ENCODE assay signal across 17 mouse cellular contexts in genomic region chr12:108680861-108681260, GRCm38 (mm10). TPM values are rescaled to one million over a fixed set of nuclear protein-coding genes. Genes with fewer than 3 reads are reported as not detected.
"Had no signal": no experiment of that assay in that cellular context is flagged by ENCODE, and none has a peak within 500 bp of the region (broad histone marks: within the 10 kb centered on the region; RNA-seq: fewer than 3 reads in every experiment).

No protein-coding gene starts in this region.

- H3K4me1 ChIP-seq: lung, embryonic 15.5 days; midbrain, embryonic 13.5 days; midbrain, embryonic 15.5 days; neural tube, embryonic 12.5 days had no signal

- H3K27me3 ChIP-seq: lung, embryonic 15.5 days; midbrain, embryonic 13.5 days; midbrain, embryonic 15.5 days; neural tube, embryonic 12.5 days had no signal

- H3K4me3 ChIP-seq: lung, embryonic 15.5 days; megakaryocyte, embryonic 14.5 days; midbrain, embryonic 13.5 days; midbrain, embryonic 15.5 days; neural tube, embryonic 12.5 days had no signal

- H3K27ac ChIP-seq: lung, embryonic 15.5 days; macrophage; midbrain, embryonic 13.5 days; midbrain, embryonic 15.5 days; neural tube, embryonic 12.5 days had no signal

- DNase-seq: lung, adult 2 months; lung, postnatal 14 days; lung, postnatal 36 days; right cerebral cortex, postnatal 25 days; right cerebral cortex, postnatal 4 days; spleen, adult 18-20 months; thymus, adult 18-20 months; thymus, postnatal 14 days; thymus, postnatal 36 days had no signal

RNA-seq across cellular contexts. Expression of gene Degs2, which starts 21.3 kb away (rescaled TPM):
- total RNA-seq: monocyte, adult 5-6 weeks; neutrophil, adult 5-6 weeks had no signal
- polyA plus RNA-seq: macrophage had no signal
